Mouse (Mus musculus): ENCODE measurements around the gene Umad1. TPM values are rescaled to one million over a fixed set of nuclear protein-coding genes. Genes with fewer than 3 reads are reported as not detected.

Gene Umad1
- polyA plus RNA-seq, 1 experiment from 2014 or later, result 21.2 TPM

DNA sequence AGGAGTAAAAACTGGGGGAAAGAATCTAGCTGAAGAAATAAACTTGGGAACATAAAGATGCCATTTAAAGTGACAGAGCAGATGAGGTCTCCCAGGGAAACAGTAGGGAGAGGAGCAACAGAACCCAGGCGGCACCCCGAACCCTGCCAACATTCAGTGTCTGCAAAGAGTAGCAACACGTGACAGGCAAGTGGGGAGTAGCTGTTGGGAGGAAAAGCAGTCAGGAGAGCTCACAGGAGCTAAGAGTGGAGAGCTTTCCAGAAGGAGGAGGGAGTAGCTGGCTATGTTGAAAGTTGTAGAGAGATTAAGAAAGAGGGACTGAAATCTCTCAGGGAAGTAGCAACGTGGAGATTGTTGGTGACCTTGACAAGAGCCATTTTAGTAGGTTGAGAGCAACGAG is 214.4 kb downstream of the Umad1 start:
- H3K36me3 ChIP-seq (replicated peaks), result no peaks in the 10 kb centered on the region

DNA sequence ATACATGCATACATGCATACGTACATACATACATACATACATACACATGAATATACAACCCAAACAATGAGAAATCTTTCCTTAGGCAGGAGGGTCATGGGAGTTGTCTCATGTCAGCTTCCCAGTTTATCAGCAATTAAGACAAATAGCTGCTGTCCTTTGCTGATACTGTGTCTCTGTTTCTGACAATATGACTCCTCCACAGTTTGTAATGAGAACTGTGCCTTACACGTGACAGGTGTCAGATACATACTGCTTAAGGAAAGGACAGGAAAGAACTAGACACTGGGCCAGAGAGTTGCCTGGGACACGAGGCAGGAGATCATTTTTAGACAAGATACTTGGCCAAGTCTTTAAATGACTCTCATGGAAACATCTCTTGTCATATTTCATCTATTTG is 215.2 kb downstream of the Umad1 start:
- Histone ChIP-seq H3K4me2 (no peak overlapping the region), H3K36me3 (replicated peaks) (no peaks in the 10 kb centered on the region), H3K27ac (no peak overlapping the region), H3K9me3 (no peaks in the 10 kb centered on the region), H3K4me3 (replicated peaks) (no peak overlapping the region), H3K27me3 (0 out of 2 replicates have a peak, but pooled peaks cover 5% of the 10 kb centered on the region), H3K9ac (no peak overlapping the region), H3K4me1 (no peaks in the 10 kb centered on the region; the same call in 1 of the 2 replicates)
- no peak for ATAC-seq (ENCODE audit: low FRiP score)
- WGBS, result 79% methylated on average over 3 of the region's 3 CpGs

More for the DNA sequence above, 214.4 kb downstream of the Umad1 start:
- no peak for ATAC-seq (ENCODE audit: low FRiP score)
- Histone ChIP-seq H3K27ac (no peak overlapping the region), H3K4me1 (no peaks in the 10 kb centered on the region), H3K9me3 (no peaks in the 10 kb centered on the region), H3K27me3 (0 out of 2 replicates have a peak, but pooled peaks cover 5% of the 10 kb centered on the region), H3K4me2 (no peak overlapping the region), H3K4me3 (replicated peaks) (no peak overlapping the region), H3K9ac (no peak overlapping the region)
- 67% methylated on average over 5 of the region's 5 CpGs for whole genome bisulfite sequencing

DNA sequence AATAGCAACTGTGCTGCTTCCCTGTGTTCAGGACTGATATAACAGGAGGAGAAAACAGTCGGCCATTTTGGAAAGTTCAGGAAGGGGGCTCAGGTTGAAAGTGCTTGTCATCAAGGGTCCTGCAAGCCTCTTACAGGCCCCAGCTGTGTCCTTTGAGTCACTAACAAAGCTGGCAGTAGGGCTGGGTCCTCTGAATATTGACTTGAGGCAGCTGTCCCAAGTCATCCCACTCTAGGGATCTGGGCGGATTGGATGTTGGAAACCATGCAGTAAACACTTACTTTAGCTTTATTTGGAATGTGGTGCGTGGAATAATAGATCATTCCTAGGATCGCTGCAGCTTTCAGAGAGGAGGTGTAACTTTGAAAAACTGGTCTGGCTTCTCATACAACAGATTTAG is 215.7 kb downstream of the Umad1 start:
- Histone ChIP-seq H3K4me3 (replicated peaks) (no peak overlapping the region), H3K4me2 (no peak overlapping the region), H3K9ac (no peak overlapping the region), H3K9me3 (no peaks in the 10 kb centered on the region), H3K27me3 (0 out of 2 replicates have a peak, but pooled peaks cover 5% of the 10 kb centered on the region), H3K27ac (no peak overlapping the region), H3K4me1 (no peaks in the 10 kb centered on the region; the same call in 1 of the 2 replicates), H3K36me3 (replicated peaks) (no peaks in the 10 kb centered on the region)
- WGBS, result 93% methylated on average over 4 of the region's 4 CpGs
- no peak for ATAC-seq (ENCODE audit: low FRiP score)

DNA sequence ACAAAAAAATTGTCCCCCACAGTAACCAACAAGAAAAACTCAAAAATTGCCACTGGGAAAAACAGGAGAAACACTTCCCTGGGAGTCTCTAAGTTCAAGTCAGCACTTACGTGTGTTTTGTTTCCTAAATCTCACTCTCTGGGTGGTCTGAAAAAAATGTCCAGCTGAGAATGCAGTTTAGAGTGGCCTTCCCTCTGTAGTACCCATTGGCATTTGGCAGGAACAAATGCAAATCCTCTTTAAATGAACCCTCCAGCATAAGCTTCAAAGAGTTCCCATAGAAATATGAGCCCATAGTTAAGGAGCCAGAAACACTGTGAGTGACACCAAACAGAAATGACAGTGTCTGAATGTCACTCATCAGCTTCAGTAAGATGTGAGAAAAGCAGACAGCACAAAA is 220.1 kb downstream of the Umad1 start:
- no peak for ATAC-seq (ENCODE audit: low FRiP score)
- Histone ChIP-seq H3K9ac (no peak overlapping the region), H3K4me3 (replicated peaks) (no peak overlapping the region), H3K4me2 (no peak overlapping the region), H3K27me3 (no peaks in the 10 kb centered on the region), H3K27ac (no peak overlapping the region), H3K36me3 (replicated peaks) (no peaks in the 10 kb centered on the region), H3K9me3 (no peaks in the 10 kb centered on the region), H3K4me1 (no peaks in the 10 kb centered on the region; the same call in 1 of the 2 replicates)
- WGBS, result 11% methylated on average over 1 of the region's 1 CpGs

DNA sequence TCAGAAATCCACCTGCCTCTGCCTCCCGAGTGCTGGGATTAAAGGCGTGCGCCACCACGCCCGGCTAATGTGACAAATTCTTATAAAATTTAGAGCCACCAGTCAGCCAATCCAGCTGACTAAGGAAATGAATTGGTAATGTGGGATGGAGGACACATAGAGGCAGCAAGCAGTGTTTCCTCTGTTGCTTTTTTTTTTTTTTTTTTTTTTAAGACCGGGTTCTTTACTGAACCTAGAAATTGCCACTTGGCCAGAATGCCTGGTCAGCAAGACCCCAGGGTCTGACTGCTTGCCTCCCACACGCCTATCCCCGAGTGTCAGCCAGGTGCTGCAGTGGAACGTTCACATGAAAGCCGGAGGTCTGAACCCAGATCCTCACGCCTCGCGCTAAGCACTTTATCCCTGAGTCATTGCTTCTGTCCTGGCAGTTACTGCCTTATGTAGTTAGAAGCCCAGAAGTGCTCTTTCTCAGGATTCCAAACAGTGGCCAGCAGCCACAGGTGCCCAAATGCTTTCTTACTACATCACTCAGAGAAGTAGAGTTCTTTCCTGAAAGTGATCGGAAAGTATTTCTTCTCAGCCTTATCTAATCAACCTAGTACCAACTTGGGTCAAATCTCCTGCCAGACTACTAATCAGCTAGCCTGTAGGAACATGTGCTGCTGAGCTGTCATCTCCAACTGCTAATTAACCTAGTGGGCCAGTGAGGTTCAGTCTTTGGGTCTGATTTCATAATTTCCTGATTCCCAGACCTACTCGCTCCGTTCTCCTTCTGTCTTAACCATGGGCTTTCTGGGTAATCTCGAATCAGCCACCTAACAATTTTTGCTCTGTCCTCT is 225.6 kb downstream of the Umad1 start:
- Histone ChIP-seq H3K9me3 (no peaks in the 10 kb centered on the region), H3K9ac (no peak overlapping the region), H3K4me2 (no peak overlapping the region), H3K4me3 (replicated peaks) (no peak overlapping the region), H3K27ac (no peak overlapping the region), H3K4me1 (peaks cover 15% of the 10 kb centered on the region), H3K27me3 (no peaks in the 10 kb centered on the region), H3K36me3 (replicated peaks) (no peaks in the 10 kb centered on the region)
- no peak for ATAC-seq (ENCODE audit: low FRiP score)
- WGBS, result 93% methylated on average over 17 of the region's 17 CpGs

DNA sequence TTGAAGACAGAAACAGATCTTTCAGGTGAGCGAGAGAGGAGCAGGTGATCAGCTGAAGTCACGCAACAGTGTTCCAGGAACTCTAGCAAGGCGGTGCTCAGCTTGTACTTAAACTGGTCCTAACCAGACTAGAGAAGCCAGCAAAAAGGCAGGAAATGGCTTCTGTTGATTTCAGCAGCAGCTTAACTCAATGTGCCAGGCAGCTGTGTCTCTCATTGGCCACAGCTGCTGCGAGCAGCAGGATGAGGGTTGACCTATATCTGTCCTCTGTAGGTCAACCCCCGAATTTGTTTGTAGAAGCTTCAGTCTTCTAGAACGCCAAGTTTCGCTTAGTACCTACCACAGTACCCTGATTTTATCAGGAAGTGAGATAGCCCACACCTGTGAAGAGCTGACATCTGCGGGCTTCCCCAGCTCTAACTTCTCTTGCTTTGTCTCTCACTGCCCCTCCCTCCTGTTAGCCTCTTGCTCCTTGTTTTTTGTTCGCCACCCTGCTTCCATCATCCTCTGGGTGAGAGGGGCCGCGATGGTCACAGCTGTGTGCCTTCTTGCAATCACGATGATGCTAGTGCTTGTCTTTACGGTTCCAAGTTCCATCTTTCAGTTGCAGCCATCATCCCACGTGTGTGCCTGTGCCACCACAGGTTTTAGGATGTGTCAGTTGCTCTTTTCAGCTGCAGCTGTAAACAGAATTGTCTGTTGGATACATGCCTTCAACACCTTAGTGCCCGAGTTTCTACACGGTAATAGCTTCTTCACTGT is 226.5 kb downstream of the Umad1 start:
- H3K36me3 ChIP-seq (replicated peaks), result no peaks in the 10 kb centered on the region
- no peak overlapping the region for H3K9ac ChIP-seq
- no peak for ATAC-seq (ENCODE audit: low FRiP score)
- 94% methylated on average over 16 of the region's 16 CpGs for WGBS
- H3K4me1 ChIP-seq, result peaks cover 15% of the 10 kb centered on the region
- H3K4me3 ChIP-seq (replicated peaks), result no peak overlapping the region
- H3K27me3 ChIP-seq, result no peaks in the 10 kb centered on the region
- H3K9me3 ChIP-seq, result no peaks in the 10 kb centered on the region
- no peak overlapping the region for H3K4me2 ChIP-seq
- H3K27ac ChIP-seq, result no peak overlapping the region

DNA sequence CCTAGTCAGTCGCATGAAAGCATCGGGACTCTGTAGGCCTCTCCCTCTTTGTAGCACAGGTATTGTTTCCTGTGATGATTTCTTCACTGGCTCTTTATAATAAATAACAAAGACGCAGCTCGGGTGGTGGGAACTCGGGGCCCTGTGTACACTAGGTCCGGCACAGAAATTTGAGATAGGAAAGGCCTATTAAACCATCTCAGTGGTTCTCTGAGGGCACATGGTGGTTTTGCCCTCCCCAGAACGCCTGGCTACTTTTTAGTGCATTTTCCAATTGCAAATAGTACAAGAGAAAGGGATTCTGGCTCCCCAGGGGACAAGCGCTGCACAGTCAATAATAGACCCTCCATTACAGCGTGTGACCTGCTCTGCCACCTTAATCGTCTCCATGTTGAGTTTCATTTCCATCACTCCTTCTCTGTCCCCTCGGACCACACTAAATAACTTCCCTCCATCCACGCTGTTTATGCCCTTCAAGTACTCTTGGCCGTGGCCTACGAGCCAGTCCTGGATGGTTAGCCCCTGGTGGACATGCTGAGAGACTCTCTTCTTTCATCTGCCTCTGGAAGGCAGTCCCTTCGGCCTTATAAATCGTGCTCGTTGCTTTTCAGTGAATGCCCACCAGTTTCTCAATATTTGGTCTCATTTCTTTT is 227.4 kb downstream of the Umad1 start:
- ATAC-seq (ENCODE audit: low FRiP score), result no peak
- Histone ChIP-seq H3K27ac (no peak overlapping the region), H3K36me3 (replicated peaks) (no peaks in the 10 kb centered on the region), H3K4me2 (no peak overlapping the region), H3K4me1 (peaks cover 15% of the 10 kb centered on the region), H3K9me3 (no peaks in the 10 kb centered on the region), H3K27me3 (no peaks in the 10 kb centered on the region), H3K4me3 (replicated peaks) (no peak overlapping the region), H3K9ac (no peak overlapping the region)
- WGBS, result 69% methylated on average over 17 of the region's 17 CpGs

DNA sequence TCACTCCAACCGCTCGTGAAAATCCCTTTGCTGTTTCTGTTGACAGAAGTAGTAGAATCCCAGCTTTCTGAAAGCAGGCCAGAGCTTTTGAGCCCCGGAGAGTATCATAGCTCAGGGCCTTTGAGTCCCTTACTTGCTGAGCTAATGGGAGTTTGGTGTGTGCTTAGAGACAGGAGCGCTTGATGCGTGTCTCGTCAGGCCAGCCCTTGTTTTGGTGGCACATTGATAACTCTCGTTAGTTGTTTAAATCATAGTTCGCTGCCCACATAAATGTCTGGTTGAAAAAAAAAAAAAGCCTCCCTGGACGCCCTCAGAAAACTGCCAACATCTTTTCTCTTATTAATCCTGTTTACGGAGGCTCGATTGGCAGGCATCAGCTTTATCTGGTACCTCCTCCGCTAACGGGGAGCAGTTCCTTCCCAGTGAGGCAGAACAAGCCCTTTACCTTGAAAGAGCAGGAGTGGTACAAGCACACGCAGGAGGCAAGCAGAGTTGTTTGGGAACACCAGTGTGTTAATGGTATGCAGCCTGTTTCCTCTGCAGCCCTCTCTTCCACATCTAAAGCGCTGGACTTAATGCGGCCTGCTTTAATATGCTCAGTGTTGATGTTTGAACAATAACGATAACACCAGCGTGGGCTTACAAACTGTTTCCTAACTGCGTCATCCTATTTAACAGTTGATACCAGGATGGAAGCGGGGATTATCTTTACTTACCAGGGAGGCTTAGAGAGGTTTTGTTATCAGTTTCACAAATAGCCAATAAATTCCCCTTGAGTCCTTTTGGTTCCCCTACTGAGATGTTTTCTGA is 228.2 kb downstream of the Umad1 start:
- Histone ChIP-seq H3K36me3 (replicated peaks) (no peaks in the 10 kb centered on the region), H3K27me3 (no peaks in the 10 kb centered on the region), H3K9me3 (no peaks in the 10 kb centered on the region), H3K4me1 (peaks cover 15% of the 10 kb centered on the region), H3K4me2 (no peak overlapping the region), H3K27ac (no peak overlapping the region), H3K9ac (no peak overlapping the region), H3K4me3 (replicated peaks) (no peak overlapping the region)
- WGBS, result 35% methylated on average over 20 of the region's 20 CpGs
- no peak for ATAC-seq (ENCODE audit: low FRiP score)

DNA sequence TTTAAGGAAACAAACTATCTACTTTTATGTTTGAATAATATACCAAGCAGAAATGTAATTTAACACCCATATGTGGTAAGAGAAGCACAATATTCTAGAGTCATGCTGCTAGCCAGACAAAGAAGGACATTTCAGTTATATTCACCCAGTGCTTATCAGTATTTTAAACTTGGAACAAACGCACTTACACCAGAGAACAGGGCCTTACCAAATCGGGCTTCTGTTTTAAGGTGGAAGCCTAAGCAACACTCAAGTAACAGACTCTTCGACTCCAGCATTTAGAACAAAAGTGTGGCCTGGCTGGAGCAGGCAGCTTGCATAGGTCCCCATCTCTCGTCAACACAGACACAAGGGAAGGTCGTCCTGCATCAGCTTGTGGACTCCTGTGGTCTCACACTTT is 229.2 kb downstream of the Umad1 start:
- peaks cover 15% of the 10 kb centered on the region for H3K4me1 ChIP-seq
- no peak overlapping the region for H3K4me2 ChIP-seq
- H3K9ac ChIP-seq, result no peak overlapping the region
- 65% methylated on average over 5 of the region's 5 CpGs for WGBS
- no peaks in the 10 kb centered on the region for H3K9me3 ChIP-seq
- H3K36me3 ChIP-seq (replicated peaks), result no peaks in the 10 kb centered on the region
- no peak for ATAC-seq (ENCODE audit: low FRiP score)
- H3K27me3 ChIP-seq, result no peaks in the 10 kb centered on the region
- H3K27ac ChIP-seq, result no peak overlapping the region
- no peak overlapping the region for H3K4me3 ChIP-seq (replicated peaks)

DNA sequence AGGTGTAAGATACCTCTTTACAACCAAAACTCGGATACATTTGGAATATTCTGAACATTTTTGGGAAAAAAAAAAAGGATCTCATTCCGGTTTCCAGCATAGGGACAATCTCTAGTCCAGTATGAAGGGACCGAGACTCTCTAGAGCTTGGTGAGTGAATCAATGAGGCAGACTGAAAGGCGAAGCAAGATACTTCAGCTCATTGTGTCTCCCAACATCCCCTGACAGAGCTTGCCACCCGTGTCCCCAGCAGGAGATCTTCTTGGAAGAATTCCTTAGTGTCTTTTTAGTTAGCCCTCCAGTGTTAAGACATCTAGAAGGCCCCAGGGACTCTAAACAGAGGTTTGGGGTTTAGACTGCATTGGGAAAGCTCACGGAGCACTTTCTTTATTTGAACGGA is 230.2 kb downstream of the Umad1 start:
- ATAC-seq (ENCODE audit: low FRiP score), result no peak
- Histone ChIP-seq H3K4me1 (peaks cover 15% of the 10 kb centered on the region), H3K4me2 (no peak overlapping the region), H3K36me3 (replicated peaks) (no peaks in the 10 kb centered on the region), H3K27me3 (no peaks in the 10 kb centered on the region), H3K4me3 (replicated peaks) (no peak overlapping the region), H3K9me3 (no peaks in the 10 kb centered on the region), H3K9ac (no peak overlapping the region), H3K27ac (no peak overlapping the region)
- WGBS, result 72% methylated on average over 7 of the region's 7 CpGs

DNA sequence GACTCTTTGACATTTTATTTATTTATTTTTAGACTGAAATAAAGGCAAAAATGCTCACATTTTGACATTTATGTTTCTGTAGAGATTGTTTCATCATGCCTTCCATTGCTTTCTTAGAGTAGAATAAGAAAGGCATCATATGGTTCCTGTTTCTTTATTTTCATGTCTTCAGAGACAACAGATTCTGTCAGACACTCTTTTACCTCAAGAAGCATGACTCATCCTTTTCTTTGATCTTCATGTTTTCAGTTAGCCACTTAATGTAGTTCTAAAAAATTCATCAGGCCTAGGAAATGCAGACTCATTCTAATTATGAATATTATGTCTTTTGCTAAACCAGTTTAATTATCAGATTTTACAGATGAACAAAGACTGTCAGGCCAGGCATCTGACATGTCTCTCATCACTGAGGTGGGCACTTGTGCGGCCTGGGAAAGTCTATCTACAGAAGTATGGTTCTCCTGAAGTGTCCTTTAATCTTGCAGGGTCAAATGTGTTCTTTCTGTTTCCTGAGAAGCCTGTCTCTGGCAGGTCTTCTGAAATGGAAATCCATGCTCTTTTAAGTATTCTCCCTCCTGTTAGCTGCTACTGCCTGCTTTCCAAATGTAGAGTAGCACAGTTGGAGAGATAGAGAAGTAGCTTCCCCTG is 231.0 kb downstream of the Umad1 start:
- Histone ChIP-seq H3K9me3 (no peaks in the 10 kb centered on the region), H3K9ac (no peak overlapping the region), H3K4me2 (no peak overlapping the region), H3K27me3 (no peaks in the 10 kb centered on the region), H3K4me3 (replicated peaks) (no peak overlapping the region), H3K27ac (no peak overlapping the region), H3K4me1 (peaks cover 15% of the 10 kb centered on the region), H3K36me3 (replicated peaks) (no peaks in the 10 kb centered on the region)
- WGBS, result 82% methylated on average over 1 of the region's 1 CpGs
- ATAC-seq (ENCODE audit: low FRiP score), result no peak

All from forebrain, embryonic 12.5 days (tissue).